Mouse (Mus musculus) hindbrain, embryonic 10.5 days (tissue): ENCODE results near the gene Gnat1. TPM values are rescaled to one million over a fixed set of nuclear protein-coding genes. Genes with fewer than 3 reads are reported as not detected.

Experiments used
- DNase-seq: peaks from one replicate; pipeline ENCODE4 v3.0.0-alpha.2; 2017; ENCODE audit warnings: low spot score
- H3K27ac ChIP-seq: fragments of 300-500 bp; sonication (generic); 2 replicates; pipeline ENCODE4 v1.5.1; 2016; ENCODE audit warnings: mild to moderate bottlenecking, moderate library complexity
- H3K27me3 ChIP-seq: fragments of 300-500 bp; sonication (generic); 2 replicates; pipeline ENCODE4 v1.6.1; 2016; ENCODE audit warnings: mild to moderate bottlenecking; ENCODE audit not compliant: poor library complexity, insufficient read depth, severe bottlenecking
- H3K36me3 ChIP-seq: fragments of 300-500 bp; sonication (generic); 2 replicates; pipeline ENCODE4 v1.6.1; 2016; ENCODE audit warnings: mild to moderate bottlenecking, moderate library complexity
- H3K4me1 ChIP-seq: fragments of 300-500 bp; sonication (generic); replicated peaks from 2 replicates; pipeline ENCODE4 v1.6.1; 2016; ENCODE audit warnings: mild to moderate bottlenecking
- H3K4me3 ChIP-seq: fragments of 300-500 bp; sonication (generic); 2 replicates; pipeline ENCODE4 v1.5.1; 2016; ENCODE audit warnings: mild to moderate bottlenecking, moderate library complexity
- H3K9me3 ChIP-seq: fragments of 300-500 bp; sonication (generic); 2 replicates; pipeline ENCODE4 v1.6.1; 2016; ENCODE audit warnings: mild to moderate bottlenecking, moderate library complexity
- WGBS: fragments of 180-500 bp; shearing (Covaris S2); methylation state at CpG from one replicate; pipeline ENCODE4 v1.1.7; 2016; 5-methylcytosine and 5-hydroxymethylcytosine counted together
- polyA plus RNA-seq: library from polyadenylated mRNA; unstranded; fragments of >200 nt; fragmentation: Nextera tagmentation; extraction: Ambion mirVana; gene quantifications from 2 replicates; pipeline ENCODE4 v1.2.1, GENCODE M21; 2016

The Gnat1 gene
- polyA plus RNA-seq, 1 experiment from 2014 or later: 3.1 TPM

- Histone ChIP-seq H3K36me3 (no peaks in the 10 kb centered on the region), H3K27ac (peak overlapping the region; percentile 50), H3K4me1 (peaks cover 69% of the 10 kb centered on the region), H3K4me3 (no peak overlapping the region), H3K9me3 (no peaks in the 10 kb centered on the region), H3K27me3 (peaks cover 32% of the 10 kb centered on the region)
- 42% methylated on average over 9 of the region's 9 CpGs for WGBS
- peak; percentile 35 for DNase-seq
Measured at GRCm38 (mm10) chr9:107663525-107663924, 16.0 kb downstream of the Gnat1 start.

DNA sequence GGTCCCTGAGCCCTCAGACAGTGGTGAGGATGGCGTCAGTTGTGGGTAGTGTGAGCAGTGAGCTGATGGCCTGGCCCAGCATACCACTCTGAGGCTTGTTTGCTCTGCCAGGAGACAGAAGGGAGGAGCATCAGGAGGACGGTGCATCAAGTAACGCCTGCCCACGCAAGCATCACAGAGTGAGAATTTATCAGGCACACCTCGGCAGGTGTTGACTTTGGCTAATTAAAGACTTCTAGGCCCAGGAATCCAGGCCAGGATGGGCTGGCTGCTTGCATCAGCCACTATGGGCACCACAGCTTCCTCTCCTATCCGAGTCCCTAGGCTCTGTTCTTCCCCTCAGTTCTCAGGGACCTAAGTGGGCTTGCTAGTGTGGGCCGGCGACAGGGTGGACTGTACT lies 17.2 kb downstream of the Gnat1 start:
- H3K9me3 ChIP-seq: no peaks in the 10 kb centered on the region
- no peak overlapping the region for H3K4me3 ChIP-seq
- WGBS: 88% methylated on average over 8 of the region's 8 CpGs
- H3K4me1 ChIP-seq: peaks cover 67% of the 10 kb centered on the region
- H3K27me3 ChIP-seq: peaks cover 23% of the 10 kb centered on the region
- H3K36me3 ChIP-seq: no peaks in the 10 kb centered on the region
- DNase-seq: no peak
- H3K27ac ChIP-seq: peak overlapping the region; percentile 50; the same call in 1 of the 2 replicates

GRCm38 (mm10) chr9:107660777-107661176 lies 18.7 kb downstream of the Gnat1 start:
- Histone ChIP-seq H3K36me3 (no peaks in the 10 kb centered on the region), H3K27me3 (peaks cover 11% of the 10 kb centered on the region), H3K9me3 (no peaks in the 10 kb centered on the region), H3K4me3 (no peak overlapping the region), H3K4me1 (peaks cover 57% of the 10 kb centered on the region), H3K27ac (no peak overlapping the region; the same call in 1 of the 2 replicates)
- DNase-seq: no peak
- 77% methylated on average over 3 of the region's 3 CpGs for WGBS

GRCm38 (mm10) chr9:107659961-107660360 lies 19.6 kb downstream of the Gnat1 start:
- WGBS: 82% methylated on average over 3 of the region's 3 CpGs
- no peak for DNase-seq
- Histone ChIP-seq H3K36me3 (no peaks in the 10 kb centered on the region), H3K9me3 (no peaks in the 10 kb centered on the region), H3K4me3 (no peak overlapping the region), H3K27me3 (peaks cover 3% of the 10 kb centered on the region), H3K4me1 (peaks cover 59% of the 10 kb centered on the region), H3K27ac (peak overlapping the region; percentile 42; the same call in 1 of the 2 replicates)

DNA sequence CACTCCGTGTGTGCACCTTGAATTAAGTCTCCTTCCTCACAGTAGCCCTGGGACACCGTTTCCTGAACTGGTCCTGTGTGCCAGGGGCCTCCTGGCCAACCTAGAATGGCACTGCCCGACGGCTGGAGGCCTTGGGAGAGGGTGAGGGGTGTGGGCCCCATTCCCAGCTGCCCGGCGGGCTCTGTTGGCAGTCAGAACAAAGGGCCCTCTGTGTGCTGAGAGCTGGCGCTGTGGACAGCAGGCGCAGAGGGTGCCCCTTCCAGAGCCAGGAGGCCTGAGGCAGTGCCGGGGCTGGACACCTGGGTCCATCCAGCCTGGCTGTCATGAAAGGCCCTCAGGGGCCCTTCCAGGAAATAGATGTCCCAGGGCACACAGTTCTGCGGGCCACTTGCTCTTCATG lies 20.0 kb downstream of the Gnat1 start:
- H3K27ac ChIP-seq: peak overlapping the region; percentile 42; the same call in 1 of the 2 replicates
- H3K4me1 ChIP-seq: peaks cover 59% of the 10 kb centered on the region
- 88% methylated on average over 10 of the region's 10 CpGs for WGBS
- H3K27me3 ChIP-seq: no peaks in the 10 kb centered on the region
- no peak for DNase-seq
- no peaks in the 10 kb centered on the region for H3K36me3 ChIP-seq
- H3K9me3 ChIP-seq: no peaks in the 10 kb centered on the region
- H3K4me3 ChIP-seq: no peak overlapping the region

- no peak for DNase-seq
- WGBS: 87% methylated on average over 6 of the region's 6 CpGs
- H3K4me1 ChIP-seq: peaks cover 48% of the 10 kb centered on the region
- H3K9me3 ChIP-seq: no peaks in the 10 kb centered on the region
- no peaks in the 10 kb centered on the region for H3K36me3 ChIP-seq
- peak overlapping the region; percentile 26; the same call in 1 of the 2 replicates for H3K27ac ChIP-seq
- no peaks in the 10 kb centered on the region for H3K27me3 ChIP-seq
- no peak overlapping the region for H3K4me3 ChIP-seq
Measured at GRCm38 (mm10) chr9:107658096-107658495, 21.4 kb downstream of the Gnat1 start.

- Histone ChIP-seq H3K4me1 (peaks cover 39% of the 10 kb centered on the region), H3K9me3 (no peaks in the 10 kb centered on the region), H3K27ac (no peak overlapping the region), H3K27me3 (no peaks in the 10 kb centered on the region), H3K36me3 (no peaks in the 10 kb centered on the region), H3K4me3 (no peak overlapping the region)
- DNase-seq: no peak
- WGBS: 88% methylated on average over 5 of the region's 5 CpGs
Measured at GRCm38 (mm10) chr9:107657144-107657543, 22.4 kb downstream of the Gnat1 start.

- Histone ChIP-seq H3K4me1 (peaks cover 47% of the 10 kb centered on the region), H3K36me3 (no peaks in the 10 kb centered on the region), H3K27me3 (0 out of 2 replicates have a peak, but pooled peaks cover 4% of the 10 kb centered on the region), H3K9me3 (no peaks in the 10 kb centered on the region), H3K4me3 (no peak overlapping the region), H3K27ac (no peak overlapping the region)
- 89% methylated on average over 4 of the region's 4 CpGs for WGBS
- DNase-seq: no peak
Measured at GRCm38 (mm10) chr9:107654585-107654984, 24.9 kb downstream of the Gnat1 start.

DNA sequence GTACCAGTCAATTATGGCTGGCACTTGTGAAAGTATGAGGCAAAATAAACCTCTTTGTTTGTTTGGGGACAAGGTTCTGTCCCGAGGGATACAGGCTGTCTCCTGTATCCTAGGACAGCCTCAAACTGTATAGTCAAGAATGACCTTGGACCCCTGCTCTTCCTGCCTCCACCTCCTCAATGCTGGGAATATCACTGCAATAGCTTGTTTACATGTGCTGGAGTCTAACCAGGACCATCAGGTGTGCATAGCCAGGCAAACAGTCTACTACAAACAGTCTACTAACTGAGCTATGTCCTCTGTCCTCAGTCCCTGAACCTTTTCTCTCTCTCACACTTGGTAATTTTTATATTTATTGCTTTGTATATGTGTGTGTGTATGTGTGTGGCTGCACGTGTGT lies 26.0 kb downstream of the Gnat1 start:
- WGBS: 85% methylated on average over 2 of the region's 2 CpGs
- H3K4me3 ChIP-seq: no peak overlapping the region
- H3K36me3 ChIP-seq: no peaks in the 10 kb centered on the region
- DNase-seq: no peak
- peaks cover 45% of the 10 kb centered on the region for H3K4me1 ChIP-seq
- H3K27me3 ChIP-seq: 0 out of 2 replicates have a peak, but pooled peaks cover 4% of the 10 kb centered on the region
- no peaks in the 10 kb centered on the region for H3K9me3 ChIP-seq
- H3K27ac ChIP-seq: no peak overlapping the region

GRCm38 (mm10) chr9:107650708-107651481 lies 28.6 kb downstream of the Gnat1 start:
- no peaks in the 10 kb centered on the region for H3K36me3 ChIP-seq
- H3K27me3 ChIP-seq: 0 out of 2 replicates have a peak, but pooled peaks cover 4% of the 10 kb centered on the region
- H3K4me1 ChIP-seq: peaks cover 30% of the 10 kb centered on the region
- WGBS: 56% methylated on average over 12 of the region's 12 CpGs
- DNase-seq: no peak
- no peaks in the 10 kb centered on the region for H3K9me3 ChIP-seq
- peak overlapping the region; percentile 62 for H3K27ac ChIP-seq
- H3K4me3 ChIP-seq: no peak overlapping the region

DNA sequence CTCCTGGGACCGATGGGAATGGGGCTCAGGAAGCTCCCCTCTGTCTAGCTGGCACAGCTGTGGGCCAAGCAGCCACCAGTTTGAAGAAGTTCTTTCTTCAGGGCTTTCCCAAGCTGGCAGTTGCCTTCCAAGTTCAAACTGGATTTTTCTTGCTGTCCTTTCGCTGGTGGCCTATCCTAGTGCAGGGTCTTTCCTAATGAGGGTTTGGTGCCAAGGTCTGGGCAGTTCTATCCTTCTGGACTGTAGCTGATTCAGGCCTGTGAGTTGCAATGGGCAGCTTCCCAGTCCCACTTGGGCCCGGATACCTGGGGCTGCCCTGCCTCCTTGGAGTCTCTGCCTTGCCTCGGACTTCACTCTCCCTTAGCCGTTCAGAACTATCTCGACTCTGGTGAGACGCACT lies 29.3 kb downstream of the Gnat1 start:
- Histone ChIP-seq H3K27ac (0 out of 2 replicates have a peak overlapping the region, but pooled peaks have one; percentile 53), H3K27me3 (0 out of 2 replicates have a peak, but pooled peaks cover 4% of the 10 kb centered on the region)
- WGBS: 77% methylated on average over 7 of the region's 7 CpGs

DNA sequence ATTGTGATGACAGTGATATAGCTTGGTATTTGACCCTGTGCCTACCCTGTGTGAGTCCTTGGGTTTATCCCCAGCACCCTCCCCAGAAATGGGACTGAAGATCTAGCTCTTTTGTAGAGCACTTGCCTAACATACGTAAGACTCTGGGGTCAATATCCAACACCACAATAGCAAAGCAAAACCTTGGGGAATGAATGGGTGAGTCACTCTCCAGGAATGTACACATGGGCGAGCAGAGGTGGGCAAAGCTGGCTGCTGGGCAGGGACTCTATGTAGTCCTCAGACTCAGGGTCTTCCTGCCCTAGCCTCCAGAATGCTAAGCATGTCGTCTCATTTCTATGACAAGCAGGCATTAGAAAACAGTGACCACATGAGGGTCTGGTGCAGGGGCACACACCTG lies 30.7 kb downstream of the Gnat1 start:
- no peak overlapping the region for H3K27ac ChIP-seq
- H3K4me1 ChIP-seq: peaks cover 37% of the 10 kb centered on the region
- no peak overlapping the region for H3K4me3 ChIP-seq
- H3K27me3 ChIP-seq: 0 out of 2 replicates have a peak, but pooled peaks cover 4% of the 10 kb centered on the region
- no peak for DNase-seq
- no peaks in the 10 kb centered on the region for H3K9me3 ChIP-seq
- no peaks in the 10 kb centered on the region for H3K36me3 ChIP-seq
- WGBS: 85% methylated on average over 3 of the region's 3 CpGs

More for the DNA sequence above, 29.3 kb downstream of the Gnat1 start:
- Histone ChIP-seq H3K9me3 (no peaks in the 10 kb centered on the region), H3K4me3 (no peak overlapping the region), H3K36me3 (no peaks in the 10 kb centered on the region), H3K4me1 (peaks cover 27% of the 10 kb centered on the region)
- no peak for DNase-seq

- Histone ChIP-seq H3K27me3 (0 out of 2 replicates have a peak, but pooled peaks cover 4% of the 10 kb centered on the region), H3K9me3 (no peaks in the 10 kb centered on the region), H3K27ac (no peak overlapping the region), H3K36me3 (no peaks in the 10 kb centered on the region), H3K4me1 (peaks cover 41% of the 10 kb centered on the region), H3K4me3 (no peak overlapping the region)
- DNase-seq: no peak
- WGBS: 83% methylated on average over 6 of the region's 6 CpGs
Measured at GRCm38 (mm10) chr9:107646975-107647374, 32.5 kb downstream of the Gnat1 start.
